Mouse (Mus musculus) v-Abl transformed pro-B cells (cell line): ENCODE data around the gene Ebf4.

Experiments
- in situ Hi-C, 2 experiments: fragments of 400-800 bp; cut with MboI; formaldehyde crosslinking; loops; one replicate each; pipeline ENCODE4 v1.15.1; 2025; ENCODE audit not compliant: unreplicated experiment in 2 of 2

Ebf4 gene

GRCm38 (mm10) chr2:130293486-130293885 is 1.5 kb upstream of the Ebf4 start:
- in situ Hi-C loops = loop anchor here (5.0 to 25.0 kb wide), 5 partner anchors 69 to 969 kb away; partner anchors contain the start of gene Pank2 (in 1 of the 2)

GRCm38 (mm10) chr2:130294218-130294935 is 592 bp upstream of the Ebf4 start:
- in situ Hi-C loops = loop anchor here (5.0 to 25.0 kb wide), 5 partner anchors 68 to 968 kb away; partner anchors contain the start of gene Pank2 (in 1 of the 2)

GRCm38 (mm10) chr2:130295331-130296133 is 563 bp downstream of the Ebf4 start:
- in situ Hi-C loops = loop anchor here in 1 of 2 experiments (10.0 to 25.0 kb wide), 2 partner anchors 469 to 967 kb away; partner anchors contain the start of gene Pank2

- in situ Hi-C loops = loop anchor here in 1 of 2 experiments (10.0 to 25.0 kb wide), 2 partner anchors 469 to 966 kb away; partner anchors contain the start of gene Pank2
These were observed 1.3 kb downstream of the Ebf4 start for GRCm38 (mm10) chr2:130296134-130296745.

- in situ Hi-C loops = loop anchor here in 1 of 2 experiments (10.0 to 25.0 kb wide), 2 partner anchors 467 to 965 kb away; partner anchors contain the start of gene Pank2
These were observed 2.6 kb downstream of the Ebf4 start for GRCm38 (mm10) chr2:130297580-130297979.

GRCm38 (mm10) chr2:130303014-130303413 is 8.0 kb downstream of the Ebf4 start:
- in situ Hi-C loops = no loop called here

GRCm38 (mm10) chr2:130327057-130327456 is 32.1 kb downstream of the Ebf4 start:
- in situ Hi-C loops = no loop called here

GRCm38 (mm10) chr2:130329502-130329901 is 34.5 kb downstream of the Ebf4 start:
- in situ Hi-C loops = no loop called here

- in situ Hi-C loops = no loop called here
These were observed 40.1 kb downstream of the Ebf4 start for GRCm38 (mm10) chr2:130335112-130335511.

- in situ Hi-C loops = no loop called here
These were observed 45.7 kb downstream of the Ebf4 start for GRCm38 (mm10) chr2:130340464-130341219.

- in situ Hi-C loops = no loop called here
These were observed 46.2 kb downstream of the Ebf4 start for GRCm38 (mm10) chr2:130341220-130341580.

- in situ Hi-C loops = loop anchor here in 1 of 2 experiments (25.0 kb wide), 2 partner anchors 463 to 688 kb away; no protein-coding TSS in a partner anchor
These were observed 55.4 kb downstream of the Ebf4 start for GRCm38 (mm10) chr2:130350376-130350775.

- in situ Hi-C loops = loop anchor here in 1 of 2 experiments (25.0 kb wide), 2 partner anchors 465 to 690 kb away; no protein-coding TSS in a partner anchor
These were observed 56.9 kb downstream of the Ebf4 start for GRCm38 (mm10) chr2:130351758-130352339.

- in situ Hi-C loops = loop anchor here in 1 of 2 experiments (25.0 kb wide), 2 partner anchors 466 to 691 kb away; no protein-coding TSS in a partner anchor
These were observed 58.4 kb downstream of the Ebf4 start for GRCm38 (mm10) chr2:130353411-130353810.

GRCm38 (mm10) chr2:130353889-130354288 is 58.9 kb downstream of the Ebf4 start:
- in situ Hi-C loops = loop anchor here in 1 of 2 experiments (25.0 kb wide), 2 partner anchors 467 to 692 kb away; no protein-coding TSS in a partner anchor

- in situ Hi-C loops = loop anchor here in 1 of 2 experiments (25.0 kb wide), 2 partner anchors 470 to 695 kb away; no protein-coding TSS in a partner anchor
These were observed 62.6 kb downstream of the Ebf4 start for GRCm38 (mm10) chr2:130357551-130357950.

GRCm38 (mm10) chr2:130358852-130359251 is 63.9 kb downstream of the Ebf4 start:
- in situ Hi-C loops = loop anchor here in 1 of 2 experiments (25.0 kb wide), 2 partner anchors 472 to 697 kb away; no protein-coding TSS in a partner anchor

- in situ Hi-C loops = loop anchor here in 1 of 2 experiments (5.0 to 25.0 kb wide), 3 partner anchors 70 to 700 kb away; no protein-coding TSS in a partner anchor
These were observed 67.6 kb downstream of the Ebf4 start for GRCm38 (mm10) chr2:130362511-130363026.
